Mouse (Mus musculus) midbrain, embryonic 16.5 days (tissue): ENCODE data around the gene Fam184b. TPM values are rescaled to one million over a fixed set of nuclear protein-coding genes. Genes with fewer than 3 reads are reported as not detected.

ENCODE experiments used
- ATAC-seq: fragments of 200-750 bp; cut with Nextera tagmentation; 2 replicates; pipeline ENCODE4 v1.8.0; 2017; ENCODE audit warnings: moderate TSS enrichment
- H3K27ac ChIP-seq: fragments of 300-500 bp; sonication (generic); 2 replicates; pipeline ENCODE4 v1.5.1; 2014; ENCODE audit warnings: mild to moderate bottlenecking, low read length, mixed read lengths
- H3K27me3 ChIP-seq: fragments of 300-500 bp; sonication (generic); 2 replicates; pipeline ENCODE4 v1.6.1; 2014; ENCODE audit warnings: low read depth, low read length, mixed read lengths; ENCODE audit not compliant: control insufficient read depth, insufficient read depth
- H3K36me3 ChIP-seq: fragments of 300-500 bp; sonication (generic); 2 replicates; pipeline ENCODE4 v1.6.1; 2014; ENCODE audit warnings: mild to moderate bottlenecking, low read length, moderate library complexity, mixed read lengths; ENCODE audit not compliant: control insufficient read depth, insufficient read depth
- H3K4me1 ChIP-seq: fragments of 300-500 bp; sonication (generic); 2 replicates; pipeline ENCODE4 v1.6.1; 2014; ENCODE audit warnings: mild to moderate bottlenecking, low read length, mixed read lengths; ENCODE audit not compliant: control insufficient read depth, insufficient read depth
- H3K4me2 ChIP-seq: fragments of 300-500 bp; sonication (generic); 2 replicates; pipeline ENCODE4 v1.6.1; 2014; ENCODE audit warnings: mild to moderate bottlenecking, low read length, mixed read lengths
- H3K4me3 ChIP-seq: fragments of 300-500 bp; sonication (generic); 2 replicates; pipeline ENCODE4 v1.5.1; 2014; ENCODE audit warnings: low read depth, mild to moderate bottlenecking, low read length, moderate library complexity, mixed read lengths
- H3K9ac ChIP-seq: fragments of 300-500 bp; sonication (generic); 2 replicates; pipeline ENCODE4 v1.6.1; 2014; ENCODE audit warnings: low read depth, low read length, mixed read lengths
- H3K9me3 ChIP-seq: fragments of 300-500 bp; sonication (generic); replicated peaks from 2 replicates; pipeline ENCODE4 v1.6.1; 2014; ENCODE audit warnings: mild to moderate bottlenecking, low read length, mixed read lengths; ENCODE audit not compliant: control insufficient read depth, poor library complexity, severe bottlenecking
- WGBS: fragments of 180-500 bp; shearing (Covaris S2); extraction: QIAGEN DNeasy Blood & Tissue Kit; methylation state at CpG from one replicate; pipeline ENCODE4 v1.1.7; 2014; 5-methylcytosine and 5-hydroxymethylcytosine counted together
- polyA plus RNA-seq: library from polyadenylated mRNA; unstranded; fragments of >200 nt; fragmentation: Nextera tagmentation; extraction: Ambion mirVana; gene quantifications from 2 replicates; pipeline ENCODE4 v1.2.1, GENCODE M21; 2015

The Fam184b gene
- polyA plus RNA-seq, 1 experiment from 2014 or later = 9.4 TPM

- H3K4me1 ChIP-seq = peaks cover 3% of the 10 kb centered on the region; the same call in 1 of the 2 replicates
- no peak overlapping the region for H3K27ac ChIP-seq
- no peak overlapping the region for H3K4me2 ChIP-seq
- H3K4me3 ChIP-seq = no peak overlapping the region
- H3K36me3 ChIP-seq = peaks cover 8% of the 10 kb centered on the region; the same call in 1 of the 2 replicates
- no peaks in the 10 kb centered on the region for H3K27me3 ChIP-seq
- no peak for ATAC-seq
- H3K9me3 ChIP-seq = no peaks in the 10 kb centered on the region
- WGBS = 90% methylated on average over 1 of the region's 1 CpGs
- no peak overlapping the region for H3K9ac ChIP-seq
These were observed 124.8 kb downstream of the Fam184b start for GRCm38 (mm10) chr5:45514599-45514998.

- no peaks in the 10 kb centered on the region for H3K9me3 ChIP-seq
- no peaks in the 10 kb centered on the region for H3K4me1 ChIP-seq
- 92% methylated on average over 2 of the region's 2 CpGs for WGBS
These were observed 125.9 kb downstream of the Fam184b start for GRCm38 (mm10) chr5:45513511-45513910.

GRCm38 (mm10) chr5:45512908-45513307 is 126.5 kb downstream of the Fam184b start:
- no peak overlapping the region for H3K4me3 ChIP-seq
- no peak overlapping the region for H3K9ac ChIP-seq
- no peak overlapping the region for H3K27ac ChIP-seq
- peaks cover 10% of the 10 kb centered on the region for H3K36me3 ChIP-seq
- H3K27me3 ChIP-seq = no peaks in the 10 kb centered on the region
- H3K9me3 ChIP-seq = no peaks in the 10 kb centered on the region
- ATAC-seq = no peak
- no peak overlapping the region for H3K4me2 ChIP-seq
- H3K4me1 ChIP-seq = no peaks in the 10 kb centered on the region
- 92% methylated on average over 6 of the region's 6 CpGs for WGBS

More at GRCm38 (mm10) chr5:45513511-45513910, 125.9 kb downstream of the Fam184b start:
- H3K4me2 ChIP-seq = no peak overlapping the region
- H3K27ac ChIP-seq = no peak overlapping the region
- H3K9ac ChIP-seq = no peak overlapping the region
- H3K4me3 ChIP-seq = no peak overlapping the region
- H3K36me3 ChIP-seq = peaks cover 10% of the 10 kb centered on the region
- ATAC-seq = no peak
- H3K27me3 ChIP-seq = no peaks in the 10 kb centered on the region

- Histone ChIP-seq H3K36me3 (peaks cover 22% of the 10 kb centered on the region), H3K4me1 (no peaks in the 10 kb centered on the region), H3K4me3 (no peak overlapping the region), H3K27ac (no peak overlapping the region), H3K4me2 (no peak overlapping the region), H3K9ac (no peak overlapping the region), H3K9me3 (no peaks in the 10 kb centered on the region), H3K27me3 (no peaks in the 10 kb centered on the region)
- 79% methylated on average over 7 of the region's 7 CpGs for WGBS
- ATAC-seq = no peak
These were observed 129.3 kb downstream of the Fam184b start for GRCm38 (mm10) chr5:45510071-45510470.

GRCm38 (mm10) chr5:45497564-45497963 is 141.8 kb downstream of the Fam184b start:
- 86% methylated on average over 5 of the region's 5 CpGs for WGBS
- Histone ChIP-seq H3K4me3 (no peak overlapping the region), H3K36me3 (no peaks in the 10 kb centered on the region), H3K9ac (no peak overlapping the region), H3K27ac (no peak overlapping the region), H3K4me2 (no peak overlapping the region), H3K27me3 (no peaks in the 10 kb centered on the region), H3K4me1 (peaks cover 8% of the 10 kb centered on the region), H3K9me3 (no peaks in the 10 kb centered on the region)
- no peak for ATAC-seq

- Histone ChIP-seq H3K4me2 (no peak overlapping the region), H3K27ac (no peak overlapping the region), H3K4me1 (peaks cover 9% of the 10 kb centered on the region), H3K9ac (no peak overlapping the region), H3K36me3 (no peaks in the 10 kb centered on the region), H3K27me3 (no peaks in the 10 kb centered on the region), H3K4me3 (no peak overlapping the region), H3K9me3 (no peaks in the 10 kb centered on the region)
- ATAC-seq = no peak
- WGBS = 87% methylated on average over 12 of the region's 12 CpGs
These were observed 142.4 kb downstream of the Fam184b start for GRCm38 (mm10) chr5:45496930-45497550.

- ATAC-seq = no peak
- H3K4me2 ChIP-seq = no peak overlapping the region
- 93% methylated on average over 4 of the region's 4 CpGs for WGBS
- H3K27ac ChIP-seq = no peak overlapping the region
- no peak overlapping the region for H3K4me3 ChIP-seq
- no peak overlapping the region for H3K9ac ChIP-seq
- H3K9me3 ChIP-seq = no peaks in the 10 kb centered on the region
- H3K27me3 ChIP-seq = no peaks in the 10 kb centered on the region
- no peaks in the 10 kb centered on the region for H3K36me3 ChIP-seq
- peaks cover 9% of the 10 kb centered on the region for H3K4me1 ChIP-seq
These were observed 142.9 kb downstream of the Fam184b start for GRCm38 (mm10) chr5:45496479-45496878.

GRCm38 (mm10) chr5:45496042-45496441 is 143.4 kb downstream of the Fam184b start:
- no peaks in the 10 kb centered on the region for H3K9me3 ChIP-seq

GRCm38 (mm10) chr5:45495429-45495975 is 143.9 kb downstream of the Fam184b start:
- H3K9ac ChIP-seq = no peak overlapping the region
- H3K27ac ChIP-seq = no peak overlapping the region
- peaks cover 9% of the 10 kb centered on the region for H3K4me1 ChIP-seq
- 90% methylated on average over 3 of the region's 3 CpGs for WGBS
- H3K9me3 ChIP-seq = no peaks in the 10 kb centered on the region
- H3K36me3 ChIP-seq = no peaks in the 10 kb centered on the region
- no peak overlapping the region for H3K4me3 ChIP-seq
- ATAC-seq = no peak
- no peak overlapping the region for H3K4me2 ChIP-seq
- H3K27me3 ChIP-seq = no peaks in the 10 kb centered on the region

More at GRCm38 (mm10) chr5:45496042-45496441, 143.4 kb downstream of the Fam184b start:
- H3K4me3 ChIP-seq = no peak overlapping the region
- no peak overlapping the region for H3K4me2 ChIP-seq
- H3K9ac ChIP-seq = no peak overlapping the region
- no peaks in the 10 kb centered on the region for H3K36me3 ChIP-seq
- no peak for ATAC-seq
- H3K4me1 ChIP-seq = peaks cover 9% of the 10 kb centered on the region
- H3K27ac ChIP-seq = no peak overlapping the region
- H3K27me3 ChIP-seq = no peaks in the 10 kb centered on the region
